Mouse (Mus musculus) forebrain, embryonic 14.5 days (tissue): ENCODE data around the gene Coa4. TPM values are rescaled to one million over a fixed set of nuclear protein-coding genes. Genes with fewer than 3 reads are reported as not detected.

Experiments
- ATAC-seq: fragments of 200-750 bp; cut with Nextera tagmentation; 2 replicates; pipeline ENCODE4 v1.8.0; 2017; ENCODE audit warnings: mild to moderate bottlenecking, moderate library complexity
- DNase-seq: peaks from one replicate; pipeline ENCODE4 v3.0.0-alpha.2; 2015; ENCODE audit warnings: low spot score
- H3K27ac ChIP-seq: fragments of 300-500 bp; sonication (generic); 2 replicates; pipeline ENCODE4 v1.5.1; 2014; ENCODE audit warnings: low read depth, mild to moderate bottlenecking, control low read depth, low read length, moderate library complexity
- H3K27me3 ChIP-seq: fragments of 300-500 bp; sonication (generic); replicated peaks from 2 replicates; pipeline ENCODE4 v1.6.1; 2014; ENCODE audit warnings: low read length, control low read depth, mixed read lengths; ENCODE audit not compliant: control insufficient read depth, insufficient read depth
- H3K36me3 ChIP-seq: fragments of 300-500 bp; sonication (generic); 2 replicates; pipeline ENCODE4 v1.6.1; 2014; ENCODE audit warnings: low read length, control low read depth; ENCODE audit not compliant: control insufficient read depth, insufficient read depth
- H3K4me1 ChIP-seq: fragments of 300-500 bp; sonication (generic); 2 replicates; pipeline ENCODE4 v1.6.1; 2014; ENCODE audit warnings: antibody characterized with exemption, low read length, control low read depth; ENCODE audit not compliant: control insufficient read depth, insufficient read depth
- H3K4me2 ChIP-seq: fragments of 300-500 bp; sonication (generic); 2 replicates; pipeline ENCODE4 v1.6.1; 2014; ENCODE audit warnings: mild to moderate bottlenecking, control low read depth, low read length
- H3K4me3 ChIP-seq: fragments of 300-500 bp; sonication (generic); 2 replicates; pipeline ENCODE4 v1.5.1; 2014; ENCODE audit warnings: low read depth, low read length, control low read depth
- H3K9ac ChIP-seq: fragments of 300-500 bp; sonication (generic); 2 replicates; pipeline ENCODE4 v1.6.1; 2014; ENCODE audit warnings: mild to moderate bottlenecking, low read length, control low read depth, moderate library complexity
- H3K9me3 ChIP-seq: fragments of 300-500 bp; sonication (generic); replicated peaks from 2 replicates; pipeline ENCODE4 v1.6.1; 2016; ENCODE audit warnings: low read length, control low read depth, mixed read lengths; ENCODE audit not compliant: control insufficient read depth
- WGBS: fragments of 180-500 bp; shearing (Covaris S2); extraction: QIAGEN DNeasy Blood & Tissue Kit; methylation state at CpG from one replicate; pipeline ENCODE4 v1.1.7; 2014; 5-methylcytosine and 5-hydroxymethylcytosine counted together
- polyA plus RNA-seq: library from polyadenylated mRNA; unstranded; fragments of >200 nt; fragmentation: Nextera tagmentation; extraction: Ambion mirVana; gene quantifications from 2 replicates; pipeline ENCODE4 v1.2.1, GENCODE M21; 2014

Coa4 gene
- polyA plus RNA-seq, result 13.7 and 19.0 TPM in 2 replicates

- H3K9me3 ChIP-seq, result no peaks in the 10 kb centered on the region
Observed at GRCm38 (mm10) chr7:100536804-100537518, at the start of gene Coa4. TSS of gene Coa4 (plus strand) at chr7:100537071.

GRCm38 (mm10) chr7:100487301-100487700, 49.6 kb upstream of the Coa4 start:
- DNase-seq, result no peak
- 0 out of 2 replicates have a peak, but pooled peaks cover 4% of the 10 kb centered on the region for H3K4me1 ChIP-seq
- H3K36me3 ChIP-seq, result no peaks in the 10 kb centered on the region
- ATAC-seq, result no peak
- no peaks in the 10 kb centered on the region for H3K27me3 ChIP-seq
- H3K27ac ChIP-seq, result no peak overlapping the region
- no peak overlapping the region for H3K9ac ChIP-seq
- 71% methylated on average over 2 of the region's 2 CpGs for WGBS
- H3K4me2 ChIP-seq, result no peak overlapping the region
- no peaks in the 10 kb centered on the region for H3K9me3 ChIP-seq
- H3K4me3 ChIP-seq, result no peak overlapping the region

More at GRCm38 (mm10) chr7:100536804-100537518, at the start of gene Coa4:
- peak; percentile 100 for ATAC-seq
- H3K4me2 ChIP-seq, result peak within 1 kb of the TSS; percentile 49
- H3K4me1 ChIP-seq, result peaks cover 9% of the 10 kb centered on the region
- H3K27ac ChIP-seq, result peak within 1 kb of the TSS; percentile 83; the same call in 1 of the 2 replicates
- peaks cover 18% of the 10 kb centered on the region for H3K36me3 ChIP-seq
- peak within 1 kb of the TSS; percentile 53 for H3K4me3 ChIP-seq
- under 1% methylated on average over 33 of the region's 33 CpGs for WGBS
- peak within 1 kb of the TSS; percentile 77 for H3K9ac ChIP-seq
- H3K27me3 ChIP-seq, result no peaks in the 10 kb centered on the region
- DNase-seq, result peak; percentile 98

GRCm38 (mm10) chr7:100488474-100489048, 48.3 kb upstream of the Coa4 start:
- DNase-seq, result peak; percentile 60
- ATAC-seq, result peak; percentile 65
- Histone ChIP-seq H3K9me3 (no peaks in the 10 kb centered on the region), H3K36me3 (no peaks in the 10 kb centered on the region), H3K4me3 (no peak overlapping the region), H3K4me2 (no peak overlapping the region), H3K9ac (peak overlapping the region; percentile 32), H3K27ac (peak overlapping the region; percentile 27; the same call in 1 of the 2 replicates), H3K4me1 (peaks cover 12% of the 10 kb centered on the region; the same call in 1 of the 2 replicates), H3K27me3 (no peaks in the 10 kb centered on the region)
- WGBS, result 14% methylated on average over 10 of the region's 10 CpGs

DNA sequence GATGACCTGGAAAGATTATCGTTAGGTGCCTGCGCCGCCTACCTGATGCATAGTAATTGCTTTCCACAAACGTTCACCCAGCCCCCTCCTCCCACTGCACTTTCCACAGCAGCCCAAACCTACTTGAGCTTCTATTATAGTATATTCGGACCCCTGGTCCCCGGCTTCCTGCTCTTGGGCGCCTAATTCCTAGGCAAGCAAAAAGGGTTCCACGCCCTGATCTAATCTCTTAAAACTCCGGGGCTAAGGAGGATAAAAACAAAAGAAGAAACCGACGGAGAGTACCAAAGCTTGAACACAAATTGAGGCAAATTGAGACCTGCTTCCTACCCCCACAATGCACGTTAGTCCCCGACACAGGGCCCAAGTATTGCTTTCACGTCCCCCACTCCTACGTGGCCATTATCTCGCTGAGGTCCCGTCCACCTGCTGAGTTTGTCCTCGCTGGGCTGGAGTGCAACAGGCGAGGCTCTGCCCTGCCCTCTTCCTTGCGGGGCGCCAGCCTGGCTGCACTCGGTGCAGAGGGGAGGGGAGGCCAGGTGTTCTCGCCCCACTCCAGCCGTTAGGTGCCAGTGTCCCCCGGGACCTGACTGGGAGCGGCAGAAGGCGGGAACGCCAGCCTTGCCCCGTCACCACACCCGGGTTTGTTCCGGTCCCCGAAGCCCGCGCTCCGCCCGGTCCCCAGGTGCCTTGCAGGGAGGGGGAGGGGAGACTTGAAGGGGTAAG, 44.3 kb upstream of the Coa4 start:
- H3K4me2 ChIP-seq, result peak overlapping the region; percentile 69
- H3K4me1 ChIP-seq, result peaks cover 23% of the 10 kb centered on the region; the same call in 1 of the 2 replicates
- DNase-seq, result no peak
- no peaks in the 10 kb centered on the region for H3K9me3 ChIP-seq
- H3K36me3 ChIP-seq, result no peaks in the 10 kb centered on the region
- peak overlapping the region; percentile 51 for H3K9ac ChIP-seq
- WGBS, result 3% methylated on average over 35 of the region's 36 CpGs
- ATAC-seq, result peak; percentile 16; the same call in 1 of the 2 replicates
- peak overlapping the region; percentile 32 for H3K4me3 ChIP-seq
- no peak overlapping the region for H3K27ac ChIP-seq
- H3K27me3 ChIP-seq, result no peaks in the 10 kb centered on the region

GRCm38 (mm10) chr7:100493117-100493483, 43.8 kb upstream of the Coa4 start, which contains the start of gene Ucp2:
TSS of gene Ucp2 (plus strand) at chr7:100493337.
- WGBS, result 1% methylated on average over 27 of the region's 27 CpGs
- H3K27me3 ChIP-seq, result no peaks in the 10 kb centered on the region
- no peaks in the 10 kb centered on the region for H3K9me3 ChIP-seq
- H3K27ac ChIP-seq, result no peak within 1 kb of the TSS
- ATAC-seq (peak; percentile 35; the same call in 1 of the 2 replicates), DNase-seq (peak; percentile 60)
- peak within 1 kb of the TSS; percentile 69 for H3K4me2 ChIP-seq
- peaks cover 23% of the 10 kb centered on the region; the same call in 1 of the 2 replicates for H3K4me1 ChIP-seq
- no peaks in the 10 kb centered on the region for H3K36me3 ChIP-seq
- peak within 1 kb of the TSS; percentile 32 for H3K4me3 ChIP-seq
- peak within 1 kb of the TSS; percentile 51 for H3K9ac ChIP-seq

DNA sequence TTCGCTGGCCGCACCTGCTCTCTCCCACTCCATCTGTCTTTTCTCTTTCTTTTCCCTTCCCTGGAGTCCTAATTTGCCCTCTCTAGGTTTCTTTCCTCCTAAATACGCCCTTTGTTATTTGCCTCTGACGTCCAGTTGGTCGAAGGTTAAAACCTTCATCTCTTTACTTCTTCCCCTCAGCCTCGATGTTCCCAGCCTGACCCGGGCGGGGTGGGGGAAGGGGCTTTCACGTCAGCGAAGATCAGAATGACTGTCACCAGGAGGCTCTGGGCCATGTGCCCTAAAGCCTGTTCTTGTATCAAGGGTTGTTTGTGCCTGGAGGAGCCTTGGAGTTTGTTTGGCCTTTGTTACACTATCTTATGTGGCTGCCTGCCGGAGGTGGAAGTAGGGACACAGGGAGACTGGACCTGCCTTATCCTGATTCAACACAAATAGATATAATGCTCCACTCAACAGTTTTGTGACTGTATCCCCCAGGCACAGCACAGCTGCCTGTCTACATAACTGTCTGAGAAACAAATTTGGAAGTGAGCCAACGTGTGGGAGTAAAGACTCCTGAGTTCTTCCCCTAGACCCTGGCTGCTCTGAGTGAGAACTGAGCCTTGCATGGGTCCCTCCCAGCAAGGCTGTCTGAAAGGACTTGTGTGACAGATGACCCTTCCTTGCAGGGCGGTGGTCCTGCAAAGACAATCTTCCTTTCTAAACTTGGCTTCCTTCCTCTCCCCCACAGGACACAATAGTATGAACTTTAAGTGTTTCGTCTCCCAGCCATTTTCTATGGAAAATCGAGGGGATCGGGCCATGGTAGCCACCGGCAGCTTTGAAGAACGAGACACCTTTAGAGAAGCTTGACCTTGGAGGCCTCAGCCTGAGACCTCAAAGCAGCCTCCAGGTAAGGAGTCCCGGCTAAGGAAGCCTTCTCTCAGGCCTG, 43.1 kb upstream of the Coa4 start:
- peak overlapping the region; percentile 51; the same call in 1 of the 2 replicates for H3K9ac ChIP-seq
- peaks cover 20% of the 10 kb centered on the region; the same call in 1 of the 2 replicates for H3K4me1 ChIP-seq
- H3K27ac ChIP-seq, result no peak overlapping the region
- peak overlapping the region; percentile 69 for H3K4me2 ChIP-seq
- ATAC-seq (peak; percentile 26; the same call in 1 of the 2 replicates), DNase-seq (peak; percentile 72)
- H3K27me3 ChIP-seq, result no peaks in the 10 kb centered on the region
- WGBS, result 42% methylated on average over 19 of the region's 19 CpGs
- no peaks in the 10 kb centered on the region for H3K36me3 ChIP-seq
- no peaks in the 10 kb centered on the region for H3K9me3 ChIP-seq
- peak overlapping the region; percentile 32 for H3K4me3 ChIP-seq

DNA sequence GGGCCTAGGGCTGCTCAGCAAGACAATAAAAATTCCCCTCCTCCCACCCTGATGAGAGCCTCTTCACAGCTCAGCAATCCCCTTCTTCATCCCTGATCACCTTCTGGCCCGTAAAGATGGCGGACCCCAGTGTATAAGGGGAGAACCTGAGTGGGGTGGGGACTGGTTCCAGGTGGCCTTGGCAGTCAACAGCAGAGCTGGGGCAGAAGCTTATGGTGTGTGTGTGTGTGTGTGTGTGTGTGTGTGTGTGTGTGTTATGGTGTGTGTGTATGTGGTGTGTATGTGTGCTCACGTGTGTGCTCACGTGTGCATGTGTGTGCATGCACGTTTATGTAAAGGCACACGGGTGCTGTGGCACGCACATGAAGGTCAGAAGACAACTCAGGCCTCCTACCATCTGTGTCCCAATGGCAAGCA, 42.4 kb upstream of the Coa4 start:
- DNase-seq (no peak), ATAC-seq (no peak)
- H3K27ac ChIP-seq, result no peak overlapping the region
- H3K9ac ChIP-seq, result no peak overlapping the region
- no peak overlapping the region for H3K4me3 ChIP-seq
- no peaks in the 10 kb centered on the region for H3K36me3 ChIP-seq
- 0 out of 2 replicates have a peak overlapping the region, but pooled peaks have one; percentile 69 for H3K4me2 ChIP-seq
- no peaks in the 10 kb centered on the region for H3K27me3 ChIP-seq
- no peaks in the 10 kb centered on the region for H3K9me3 ChIP-seq
- peaks cover 20% of the 10 kb centered on the region; the same call in 1 of the 2 replicates for H3K4me1 ChIP-seq
- WGBS, result 97% methylated on average over 7 of the region's 7 CpGs

DNA sequence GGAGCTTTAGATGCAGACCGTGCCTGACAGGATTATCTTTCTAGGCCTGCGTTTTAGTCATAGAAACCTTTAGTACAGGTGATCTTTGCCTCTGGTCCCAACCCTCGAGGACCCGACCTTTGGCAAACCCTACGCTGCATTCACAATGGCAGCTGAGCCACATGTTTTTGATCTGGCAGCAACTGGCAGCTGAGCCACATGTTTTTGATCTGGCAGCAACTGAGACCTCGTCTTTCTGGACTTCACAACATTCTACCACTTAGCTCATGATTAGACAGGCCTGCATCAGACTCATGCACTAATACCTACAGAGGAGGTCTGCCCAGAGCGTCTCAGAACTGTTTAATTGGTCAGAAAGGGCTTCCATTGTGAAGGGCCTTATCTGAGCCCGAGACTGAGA, 41.8 kb upstream of the Coa4 start:
- H3K27me3 ChIP-seq, result no peaks in the 10 kb centered on the region
- peak overlapping the region; percentile 64 for H3K27ac ChIP-seq
- peak; percentile 13 for DNase-seq
- H3K4me3 ChIP-seq, result no peak overlapping the region
- no peak for ATAC-seq
- peaks cover 20% of the 10 kb centered on the region; the same call in 1 of the 2 replicates for H3K4me1 ChIP-seq
- H3K4me2 ChIP-seq, result peak overlapping the region; percentile 26
- WGBS, result 47% methylated on average over 8 of the region's 8 CpGs
- H3K9ac ChIP-seq, result peak overlapping the region; percentile 21; the same call in 1 of the 2 replicates
- H3K36me3 ChIP-seq, result no peaks in the 10 kb centered on the region
- H3K9me3 ChIP-seq, result no peaks in the 10 kb centered on the region
